Mouse (Mus musculus) megakaryocyte, embryonic 14.5 days (primary cell): ENCODE results near the gene Trim41.

Source experiments
- FLI1 ChIP-seq: IDR thresholded peaks from 2 replicates; pipeline ENCODE4 v1.6.1; 2012; ENCODE audit warnings: low read length, inconsistent platforms, mixed read lengths
- GATA1 ChIP-seq: IDR thresholded peaks from 3 replicates; pipeline ENCODE4 v1.6.1; 2012; ENCODE audit warnings: mixed read lengths, low read length, inconsistent platforms, borderline replicate concordance

- TF ChIP-seq GATA1 (no peak), FLI1 (no peak)
These were observed 3.1 kb upstream of the Trim41 start for GRCm38 (mm10) chr11:48820308-48820674.
